Mouse (Mus musculus): ENCODE measurements at regions not wholly inside any gene's neighbourhood (a gene's known extent, or its start where the extent isn't known, plus 50 kb on each side); places are given as distances from the start of the nearest gene placed in this dataset.

- TF ChIP-seq CTCF (IDR thresholded peaks at IDR 0.05; ENCODE audit: borderline replicate concordance, extremely low read depth, insufficient read depth, insufficient read length) (no peak), POLR2A (IDR thresholded peaks at IDR 0.05; ENCODE audit: borderline replicate concordance, extremely low read depth, insufficient read depth, insufficient read length, poor library complexity, severe bottlenecking) (no peak)
Observed at GRCm38 (mm10) chr11:86006859-86007258, 120.6 kb downstream of the Tbx4 start.
